Mouse (Mus musculus) liver, embryonic 14.5 days (tissue): ENCODE results near the gene Lamb1.

Source experiments
- CTCF ChIP-seq: IDR thresholded peaks from 2 replicates; pipeline ENCODE4 v1.5.1; 2016; ENCODE audit warnings: antibody characterized with exemption, low read depth, control low read depth
- EP300 ChIP-seq: IDR thresholded peaks from 2 replicates; pipeline ENCODE4 v1.6.1; 2016; ENCODE audit warnings: antibody characterized with exemption, low read depth

GRCm38 (mm10) chr12:31267363-31267762 lies 2.3 kb downstream of the Lamb1 start:
- TF ChIP-seq EP300 (no peak), CTCF (no peak)
